Mouse (Mus musculus) kidney, adult 2 months (tissue): ENCODE data around the gene S100a8.

Source experiments
- CTCF ChIP-seq: fragments of 200-500 bp; conservative IDR thresholded peaks from 2 replicates; pipeline ENCODE4 v1.5.1; 2011; ENCODE audit warnings: low read depth, mild to moderate bottlenecking, control low read depth, low read length, moderate library complexity, mixed read lengths; ENCODE audit not compliant: insufficient read depth, insufficient read length
- POLR2A ChIP-seq: fragments of 200-500 bp; IDR thresholded peaks from one replicate; pipeline ENCODE4 v1.6.1; 2011; ENCODE audit warnings: low read depth, low read length, control low read depth

DNA sequence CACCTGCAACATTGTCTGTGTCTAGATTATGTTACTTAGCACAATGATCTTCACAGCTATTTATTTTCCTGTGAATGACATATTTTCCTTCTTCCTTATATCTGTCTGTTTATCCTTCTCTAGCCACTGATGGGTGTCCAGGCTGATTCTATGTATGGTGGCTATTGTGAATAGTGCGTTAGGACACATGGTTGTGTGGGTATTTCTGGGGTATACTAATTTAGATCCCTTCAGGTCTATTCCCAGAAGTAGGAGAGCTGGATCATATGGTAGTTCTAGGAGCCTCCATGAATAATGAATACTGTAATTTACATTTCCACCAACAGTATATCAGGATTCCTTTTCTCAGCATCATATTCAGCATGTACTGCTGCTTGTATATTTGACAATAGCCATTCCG, 18.9 kb upstream of the S100a8 start:
- TF ChIP-seq POLR2A (no peak), CTCF (no peak)
